Mouse (Mus musculus) gastrocnemius, postnatal 36 days (tissue): ENCODE data around the gene Gpx3. TPM values are rescaled to one million over a fixed set of nuclear protein-coding genes. Genes with fewer than 3 reads are reported as not detected.
"Not testable (repeated sequence)": the region's sequence is repeated elsewhere in the genome, so short reads cannot be mapped to it uniquely, and the experiment has no call there.

Source experiments
- DNase-seq, 2 experiments: peaks; one replicate each; pipeline ENCODE4 v3.0.0; 2022
- intact Hi-C: fragments of 180-260 bp; cut with DNase I; formaldehyde crosslinking; loops from one replicate; pipeline ENCODE4 v1.15.1; 2025
- long read RNA-seq, 2 experiments: library from polyadenylated mRNA; stranded (forward); transcript quantifications; one replicate each; pipeline ENCODE4 v2.0.0; 2021
- total RNA-seq, 2 experiments: library from RNA; stranded (reverse); gene quantifications; 2 replicates each; pipeline ENCODE4 v1.2.3; 2021

Gpx3 gene
- total RNA-seq = 10 to 100 TPM; 27.6 to 44.7 TPM
- long read RNA-seq, experiment 1, transcript Gpx3-201 (5 exons, 1,594 nt) = major isoform, 68 of 87 reads
- long read RNA-seq, experiment 1, partial matches to known transcripts = 19 of 87 reads
- long read RNA-seq, experiment 1, other reads (novel, unspliced or antisense) = 0 of 87 reads
- long read RNA-seq, experiment 2, transcript Gpx3-201 (5 exons, 1,594 nt) = major isoform, 119 of 147 reads
- long read RNA-seq, experiment 2, partial matches to known transcripts = 27 of 147 reads
- long read RNA-seq, experiment 2, other reads (novel, unspliced or antisense) = 1 of 147 reads

DNA sequence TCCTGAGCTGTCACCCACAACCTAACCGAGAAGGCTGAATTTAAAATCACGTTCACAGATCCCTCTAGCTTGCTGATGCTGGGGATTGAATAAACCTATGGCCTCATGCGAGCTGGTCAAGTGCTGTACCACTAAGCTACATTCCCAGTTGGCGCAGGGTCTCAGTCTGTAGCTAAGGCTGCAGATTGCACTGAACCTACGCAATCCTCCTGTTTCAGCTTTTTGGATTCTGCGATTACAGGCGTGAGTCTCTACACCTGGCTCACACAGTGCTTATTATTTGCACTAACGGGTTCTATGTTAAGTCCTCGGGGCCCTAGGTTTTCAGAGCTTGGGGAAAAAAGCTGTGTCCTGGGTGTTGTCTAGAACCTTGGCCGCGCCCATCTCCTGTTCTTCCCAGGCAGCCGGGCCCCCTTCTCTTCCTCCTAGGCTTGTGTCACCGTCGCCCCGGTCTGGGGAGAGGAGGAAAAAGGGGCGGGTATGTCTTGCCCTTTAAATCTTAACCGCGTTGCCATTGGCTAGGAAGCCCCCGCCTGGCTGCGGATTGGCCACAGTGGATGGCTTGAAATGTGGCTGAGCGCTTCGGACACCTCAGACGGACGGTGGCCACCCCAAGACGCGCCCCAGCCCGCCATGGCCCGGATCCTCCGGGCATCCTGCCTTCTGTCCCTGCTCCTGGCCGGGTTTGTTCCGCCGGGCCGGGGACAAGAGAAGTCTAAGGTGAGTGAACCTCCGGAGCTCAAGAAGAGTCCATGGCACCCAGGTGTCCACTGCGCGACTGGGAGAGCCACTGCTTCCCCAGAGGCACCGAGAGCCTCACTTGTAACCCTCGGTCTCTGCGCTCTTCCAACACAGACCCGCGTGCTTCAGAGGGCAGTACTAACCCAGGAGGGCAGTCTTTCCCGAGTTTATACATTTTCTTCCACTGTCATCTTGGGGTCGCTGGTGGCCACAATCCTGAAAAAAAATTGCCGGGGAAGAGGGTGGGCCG, at the start of gene Gpx3:
Gene Gpx3 (plus strand): TSS at position 121 of the 991 bp plus-strand sequence.
- intact Hi-C loops = no loop called here
- peak; percentile 76 to 79 for DNase-seq

DNA sequence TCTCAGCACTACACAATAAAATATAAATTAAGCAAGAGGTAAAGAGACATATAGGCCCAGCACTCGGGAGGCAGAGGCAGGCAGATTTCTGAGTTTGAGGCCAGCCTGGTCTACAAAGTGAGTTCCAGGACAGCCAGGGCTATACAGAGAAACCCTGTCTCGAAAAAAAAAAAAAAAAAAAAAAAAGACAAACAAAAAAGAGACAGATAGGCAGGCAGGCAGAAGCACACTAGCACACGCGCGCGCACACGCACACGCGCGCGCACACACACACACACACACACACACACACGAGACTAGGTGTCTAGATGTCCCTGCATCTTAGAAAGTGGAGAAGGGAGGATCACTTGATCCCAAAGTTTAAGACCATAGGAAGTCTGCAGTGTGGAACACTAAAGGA, 43.4 kb upstream of the Gpx3 start:
- intact Hi-C loops, DNase-seq: not testable (repeated sequence)

DNA sequence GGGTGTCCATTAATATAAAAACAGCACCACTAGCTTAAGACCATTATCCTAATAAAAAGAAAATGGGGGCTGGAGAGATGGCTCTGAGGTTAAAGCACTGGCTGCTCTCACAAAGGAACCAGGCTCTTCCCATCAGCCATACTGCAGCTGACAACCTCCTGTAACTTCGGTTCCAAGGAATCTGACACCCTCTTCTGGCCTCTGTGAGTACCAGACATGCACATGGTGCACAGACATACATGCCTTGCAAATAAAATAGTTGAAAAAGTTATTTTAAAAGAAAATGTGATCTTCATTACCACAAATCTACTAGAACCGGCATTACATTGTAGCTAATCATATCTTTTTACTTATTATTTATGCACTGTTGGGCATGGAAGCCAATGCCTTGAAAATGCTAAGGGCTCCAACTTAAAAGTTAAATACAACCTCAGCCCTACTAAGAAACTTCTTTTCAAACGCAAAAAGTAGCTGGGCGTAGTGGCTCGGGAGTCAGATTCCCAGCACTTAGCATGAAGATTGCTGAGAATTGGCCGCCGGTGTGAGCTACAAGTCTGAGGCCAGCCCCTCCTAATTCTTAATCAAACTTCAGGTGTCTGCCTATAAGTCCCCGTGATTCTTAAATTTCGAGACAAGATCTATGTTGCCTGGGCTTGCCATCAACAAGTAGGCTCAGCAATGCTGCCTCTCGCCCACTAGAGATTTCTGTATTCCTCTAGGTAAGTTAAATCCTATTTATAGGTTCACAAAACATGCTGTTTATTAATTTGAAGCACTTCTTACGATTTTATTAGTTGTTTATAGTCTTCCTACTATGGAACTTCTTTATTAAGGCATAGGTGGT, 42.7 kb upstream of the Gpx3 start:
- intact Hi-C loops = loop anchor here (5.0 kb wide), 1 partner anchor 72 kb away; the partner anchor contains the start of gene Cdc42se2

DNA sequence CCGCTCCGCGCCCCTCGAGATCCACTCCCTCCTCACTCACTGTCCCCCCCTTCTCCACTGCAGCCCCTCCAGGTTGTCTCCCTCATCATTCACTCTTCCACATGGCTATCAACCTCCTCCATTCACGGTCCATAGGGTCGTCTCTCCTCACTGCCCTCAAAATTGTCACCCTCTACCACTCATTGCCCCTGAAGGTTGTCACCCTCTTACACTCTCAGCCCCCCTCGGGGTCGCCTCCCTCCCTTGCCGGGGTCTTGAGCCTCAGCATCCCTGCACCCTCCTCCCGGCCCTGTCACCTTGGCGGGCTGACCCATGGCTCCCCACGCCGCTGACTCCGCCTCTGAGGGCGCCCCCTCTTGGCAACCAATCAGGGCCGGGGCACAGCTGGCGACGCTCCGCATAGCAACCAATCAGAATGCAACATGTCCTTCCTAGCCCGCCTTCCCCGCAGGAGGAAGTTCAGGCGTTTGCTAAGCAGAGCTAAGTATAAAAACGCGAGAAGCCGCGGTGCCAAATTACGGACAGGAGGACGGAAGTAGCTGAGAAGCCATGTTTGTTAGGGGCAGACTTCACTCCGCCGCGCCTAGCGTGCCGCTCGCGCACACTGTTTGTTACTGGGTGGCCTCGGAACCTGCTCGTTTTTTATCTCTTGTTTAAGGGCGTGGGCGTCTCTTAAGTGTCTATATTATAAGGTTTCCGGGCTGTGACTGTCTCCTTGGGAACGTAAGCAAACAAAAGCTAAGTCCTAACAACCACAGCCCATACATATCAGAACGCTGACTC, 41.8 kb upstream of the Gpx3 start, which contains the start of gene Lyrm7:
Gene Lyrm7 (minus strand): TSS at position 661 of the 783 bp plus-strand sequence.
- intact Hi-C loops = loop anchor here (5.0 kb wide), 1 partner anchor 73 kb away; the partner anchor contains the start of gene Cdc42se2
- peak; percentile 95 for DNase-seq

More for the DNA sequence above, 42.7 kb upstream of the Gpx3 start:
- DNase-seq = no peak

DNA sequence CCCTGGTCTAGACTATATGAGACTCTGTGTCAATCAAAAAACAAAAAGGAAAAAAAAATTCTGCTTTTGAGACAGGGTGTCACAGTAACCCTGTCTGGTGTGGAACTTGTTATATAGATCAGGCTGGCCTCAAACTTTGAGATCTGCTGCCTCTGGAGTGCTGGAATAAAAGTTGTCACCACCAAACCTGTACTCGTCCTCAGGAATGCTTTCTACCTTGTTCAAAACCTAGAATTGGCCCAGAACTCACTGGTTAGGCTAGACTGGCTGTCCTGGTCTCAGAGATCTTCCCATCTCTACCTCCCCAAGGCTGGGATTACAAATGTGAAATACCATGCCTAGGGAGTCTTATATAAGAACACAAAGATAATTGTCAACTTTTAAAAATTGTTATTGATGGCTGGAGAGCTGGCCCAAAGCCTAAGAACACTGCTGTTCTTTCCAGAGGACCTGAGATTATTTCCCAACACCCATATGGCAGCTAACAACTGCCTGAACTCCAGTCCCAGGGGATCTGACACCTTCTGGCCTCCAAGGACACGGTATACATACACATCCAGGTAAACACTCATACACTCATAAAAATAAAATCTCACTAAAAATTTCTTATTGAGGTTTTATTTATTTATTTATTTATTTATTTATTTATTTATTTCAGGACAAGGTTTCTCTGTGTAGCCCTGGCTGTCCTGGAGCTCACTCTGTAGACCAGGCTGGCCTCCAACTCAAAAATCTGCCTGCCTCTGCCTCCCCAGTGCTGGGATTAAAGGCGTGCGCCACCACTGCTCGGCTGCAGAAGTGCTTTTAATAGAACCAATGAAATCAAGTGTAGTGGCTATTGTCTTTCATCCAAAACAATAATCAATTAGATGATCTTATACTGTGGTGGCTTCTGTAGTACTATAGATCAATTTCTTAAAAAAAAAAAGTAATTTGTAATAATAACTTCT, 40.5 kb upstream of the Gpx3 start:
- intact Hi-C loops = loop anchor here (5.0 kb wide), 1 partner anchor 74 kb away; the partner anchor contains the start of gene Cdc42se2
- DNase-seq = no peak

DNA sequence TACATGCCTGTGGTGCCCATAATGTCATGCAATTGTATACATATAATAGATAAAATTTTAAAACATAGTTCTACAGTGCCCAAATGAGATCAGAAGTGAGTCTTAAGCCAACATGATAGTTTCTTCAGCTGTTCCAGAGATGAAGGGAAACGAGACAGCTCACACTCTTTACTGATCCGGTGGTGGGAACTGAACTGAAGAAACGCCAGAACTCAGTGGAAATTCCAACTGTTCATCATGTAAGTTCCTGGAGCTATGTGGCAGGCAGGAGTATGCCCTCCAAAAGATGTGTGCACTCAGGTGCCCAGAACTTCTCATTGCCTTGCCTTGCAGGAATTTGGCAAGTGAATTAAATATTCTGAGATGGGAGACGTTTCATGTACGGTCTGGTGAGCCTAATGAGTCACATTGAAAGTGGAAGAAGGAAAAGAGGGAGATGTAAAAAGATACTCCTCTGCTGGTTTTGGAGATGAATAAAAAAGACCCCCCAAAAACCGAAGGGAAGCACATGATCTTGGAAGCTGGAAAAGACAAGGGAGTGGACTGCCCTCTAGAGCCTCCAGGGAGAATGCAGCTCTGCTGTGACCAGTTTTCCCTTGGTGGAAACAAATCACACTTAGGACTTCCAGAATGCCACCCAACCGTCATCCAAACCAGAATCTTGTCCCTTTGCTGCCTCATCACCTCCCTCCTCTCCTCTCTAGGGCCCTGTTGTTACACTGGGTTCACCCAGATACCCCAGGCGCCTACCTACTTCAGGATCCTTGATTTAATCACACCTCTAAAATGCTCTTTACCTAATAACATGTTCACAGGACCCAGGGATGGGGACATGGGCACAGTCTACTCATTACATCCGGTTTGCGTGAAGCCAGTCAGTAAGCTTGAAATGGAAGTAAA, 39.4 kb upstream of the Gpx3 start:
- peak in 1 of 2 experiments; percentile 17 for DNase-seq
- intact Hi-C loops = loop anchor here (1.0 to 5.0 kb wide), 2 partner anchors 76 to 160 kb away; partner anchors contain the start of gene Cdc42se2

DNA sequence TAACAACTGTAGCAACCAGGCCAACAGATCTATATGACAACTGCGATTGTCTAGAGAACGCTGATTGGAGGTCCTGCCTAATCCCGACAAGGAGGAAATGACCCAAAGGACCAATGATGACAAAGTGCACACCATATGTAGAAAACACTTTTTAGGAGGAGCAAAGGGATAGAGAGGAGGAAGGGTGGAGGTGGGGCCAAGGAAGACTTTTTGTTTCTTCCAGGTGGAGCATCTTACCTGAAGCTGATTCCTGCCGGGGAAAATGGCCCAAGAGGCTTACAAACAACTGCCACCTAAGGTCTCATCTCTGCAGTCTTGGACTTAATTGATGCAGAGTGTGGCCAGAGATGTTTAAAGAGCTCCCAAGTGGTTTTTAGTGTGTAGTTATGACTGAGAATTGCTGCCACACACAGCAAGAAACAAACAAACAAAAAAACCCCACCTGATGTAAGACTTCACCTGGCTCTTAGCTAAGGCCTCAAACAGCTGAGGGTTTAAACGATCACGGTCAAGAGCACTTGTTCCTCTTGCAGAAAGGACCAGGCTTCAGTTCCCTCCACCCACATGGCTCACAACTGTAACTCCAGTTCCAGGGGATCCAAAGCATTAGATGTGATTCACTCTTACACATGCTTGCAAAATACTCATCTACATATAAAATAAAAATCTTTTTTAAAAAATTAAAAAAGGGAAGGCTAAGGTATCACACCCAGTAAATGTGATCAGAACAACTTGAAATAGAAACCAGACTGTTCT, 36.7 kb upstream of the Gpx3 start:
- intact Hi-C loops = no loop called here
- DNase-seq = no peak

DNA sequence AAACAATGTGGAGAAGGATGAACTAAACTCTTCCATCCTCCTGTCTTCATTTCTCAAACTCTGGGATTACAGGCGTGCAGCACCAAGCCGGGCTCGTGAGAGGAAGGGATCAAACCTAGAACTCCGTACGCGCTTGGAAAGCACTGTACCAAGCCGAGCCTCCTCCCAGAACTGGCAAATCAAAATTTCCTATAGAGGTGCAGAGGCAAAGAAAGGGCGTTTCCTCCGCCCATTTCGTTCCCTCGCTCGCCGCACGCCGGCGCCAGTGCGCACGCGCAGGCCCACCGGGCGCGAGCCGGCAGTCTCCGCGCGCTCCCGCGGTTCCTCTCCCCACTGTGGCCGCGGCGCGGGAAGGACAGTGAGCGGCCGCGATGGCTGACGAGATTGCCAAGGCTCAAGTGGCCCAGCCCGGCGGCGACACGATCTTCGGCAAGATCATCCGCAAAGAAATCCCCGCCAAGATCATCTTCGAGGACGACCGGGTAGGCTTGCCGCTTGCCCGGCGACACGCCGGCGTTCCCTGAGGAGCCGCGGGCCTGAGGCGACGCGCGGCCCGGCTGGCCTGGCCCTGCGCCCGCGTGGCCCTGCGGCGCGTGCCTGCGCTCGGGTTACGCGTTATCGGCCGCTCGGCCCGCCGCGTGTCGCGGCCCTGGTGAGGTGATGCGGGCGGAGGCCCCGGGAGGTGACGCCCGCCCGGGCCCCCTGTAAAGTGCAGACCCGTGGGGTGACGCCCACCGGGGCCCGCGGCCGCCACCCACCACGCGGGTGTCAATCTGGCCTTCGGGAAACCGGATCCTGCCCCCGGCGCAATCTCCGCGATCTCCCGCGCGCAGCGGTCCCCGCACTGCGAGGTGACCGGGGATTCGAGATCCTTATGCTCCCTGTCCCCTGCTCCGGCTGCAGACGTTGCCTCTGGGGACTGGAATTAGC, 35.9 kb upstream of the Gpx3 start, which contains the start of gene Hint1:
Gene Hint1 (plus strand): TSS at position 265 of the 930 bp plus-strand sequence.
- intact Hi-C loops = no loop called here
- DNase-seq = peak; percentile 87 to 89

DNA sequence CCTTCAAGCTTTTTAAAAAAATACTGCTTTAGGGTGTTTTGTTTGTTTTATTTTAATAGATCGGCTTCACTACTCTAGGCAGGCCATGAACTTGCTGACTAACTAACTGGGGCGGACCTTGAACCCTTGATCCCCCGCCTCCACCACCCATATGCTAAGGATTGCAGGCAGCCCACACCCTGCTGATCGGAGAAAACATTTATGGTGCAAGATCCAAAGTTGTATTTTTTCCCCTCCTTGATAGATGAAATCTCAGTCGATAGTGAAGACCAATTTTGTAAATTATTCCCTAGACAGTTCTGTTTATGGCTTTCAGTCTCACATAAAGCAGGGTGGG, 35.2 kb upstream of the Gpx3 start:
- no peak for DNase-seq
- intact Hi-C loops = no loop called here

DNA sequence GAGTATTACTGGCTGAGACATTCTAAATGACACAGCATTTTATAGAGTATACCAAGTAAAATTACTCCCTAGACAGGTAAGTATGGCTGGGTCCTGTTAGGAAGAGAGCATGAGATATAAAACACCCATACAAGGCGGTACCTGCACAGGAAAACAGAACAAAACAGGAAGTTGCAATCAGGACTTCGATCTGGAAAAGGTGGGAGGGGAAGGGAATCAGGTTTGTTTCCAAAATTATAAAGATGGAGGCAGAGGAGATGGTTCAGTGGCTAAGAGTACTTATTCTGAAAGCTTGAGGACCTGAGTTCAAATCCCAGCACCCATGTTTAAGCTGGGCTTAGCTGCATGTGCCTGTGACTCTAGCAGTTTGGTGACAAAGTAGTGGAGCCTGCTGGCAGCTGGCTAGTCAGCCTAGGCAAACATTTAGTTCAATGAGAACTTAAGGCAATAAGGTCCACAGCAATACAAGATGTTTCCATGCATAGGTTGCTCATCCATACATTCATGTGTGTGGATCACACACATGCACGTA, 34.3 kb upstream of the Gpx3 start:
- intact Hi-C loops = no loop called here
- DNase-seq = no peak

DNA sequence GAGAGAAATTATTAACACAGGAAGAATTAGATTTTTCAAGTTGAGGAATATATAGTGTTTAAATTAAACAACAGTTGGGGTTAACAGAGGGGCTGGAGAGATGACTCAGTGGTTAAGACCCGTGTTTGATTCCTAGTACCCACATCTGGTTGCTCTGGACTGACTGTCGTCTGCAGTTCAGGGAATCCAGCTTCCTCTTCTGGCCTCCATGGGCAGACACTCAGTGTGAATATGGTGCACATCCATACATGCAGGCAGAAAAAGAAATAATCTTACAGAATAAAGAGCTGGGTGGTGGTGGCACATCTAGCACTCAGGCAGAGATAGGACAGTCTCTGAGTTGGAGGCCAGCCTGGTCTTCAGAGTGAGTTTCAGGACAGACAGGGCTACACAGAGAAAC, 33.8 kb upstream of the Gpx3 start:
- no peak for DNase-seq
- intact Hi-C loops = no loop called here

DNA sequence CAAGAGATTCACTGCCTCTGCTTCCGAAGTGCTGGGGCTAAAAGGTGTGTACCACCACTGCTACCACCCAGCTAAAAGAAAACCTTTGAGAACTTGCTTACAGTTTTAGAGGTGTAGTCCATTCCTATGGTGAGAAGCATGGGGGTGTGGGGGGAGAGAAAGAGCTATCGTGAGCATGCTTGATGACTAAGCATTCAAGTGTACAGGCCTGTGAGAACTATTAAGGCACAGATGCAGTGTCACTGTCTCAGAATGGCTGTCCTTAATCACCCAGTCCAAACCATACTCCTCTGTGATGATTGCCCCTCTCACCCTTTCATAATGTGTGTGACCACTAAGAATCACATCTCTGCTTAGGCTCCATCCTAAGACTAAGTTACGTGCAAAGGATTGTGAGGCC, 32.9 kb upstream of the Gpx3 start:
- intact Hi-C loops = no loop called here
- DNase-seq = no peak

DNA sequence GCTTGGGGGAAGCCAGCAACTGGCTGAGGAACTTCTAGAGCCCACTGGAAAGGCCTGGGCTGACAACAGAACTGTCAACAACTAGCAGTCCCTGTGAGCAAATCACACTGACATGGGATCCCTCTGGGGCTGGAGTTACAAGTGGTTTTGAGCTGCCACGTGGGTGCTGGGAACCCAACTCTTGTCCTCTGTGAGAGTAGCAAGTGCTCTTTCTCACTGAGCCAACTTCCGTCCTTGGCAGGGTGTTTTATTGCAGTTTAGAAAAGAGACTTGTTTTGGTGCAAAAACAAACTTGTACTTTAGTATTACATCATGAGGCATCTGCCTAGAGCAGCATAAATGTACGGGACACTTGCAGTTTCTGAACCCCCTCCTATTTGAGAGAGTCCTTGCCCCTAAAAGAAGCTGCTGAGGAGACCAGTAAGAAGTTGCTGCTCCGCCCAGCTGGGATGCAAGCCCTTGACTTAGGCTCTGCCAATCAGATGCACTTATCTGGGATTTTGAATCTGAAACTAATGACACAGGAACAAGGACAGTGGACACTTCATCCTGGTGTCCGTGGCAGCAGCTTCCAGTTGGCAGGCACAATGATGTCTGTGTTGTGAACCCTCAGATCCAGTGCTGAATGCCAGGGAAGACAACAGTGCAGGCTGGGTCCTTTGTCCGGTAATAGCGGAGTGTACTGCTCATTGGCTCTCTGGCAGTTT, 30.3 kb upstream of the Gpx3 start:
- intact Hi-C loops = no loop called here
- DNase-seq = peak in 1 of 2 experiments; percentile 24

DNA sequence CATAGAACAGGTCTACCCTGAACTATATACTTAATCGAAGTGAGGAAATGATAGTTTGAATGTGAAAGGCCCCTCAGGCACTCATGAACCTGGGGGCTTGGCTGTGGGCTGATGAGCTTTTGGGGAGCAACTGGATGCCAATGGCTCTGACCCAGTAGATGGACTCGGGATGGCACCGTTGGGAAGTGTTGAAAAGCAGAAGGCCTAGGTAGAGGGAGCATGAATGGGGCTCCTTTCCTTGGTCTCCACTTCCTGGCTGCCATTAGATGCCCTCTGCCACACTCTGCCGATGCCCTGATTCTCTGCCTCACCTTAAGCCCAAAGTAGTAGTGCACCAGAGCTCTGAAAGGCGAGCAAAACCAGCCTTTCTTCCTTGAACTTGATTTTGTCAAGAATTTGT, 26.2 kb upstream of the Gpx3 start:
- intact Hi-C loops = no loop called here
- DNase-seq = no peak
